Mouse (Mus musculus) liver, adult 2 months (tissue): ENCODE data around the gene Rpa3. TPM values are rescaled to one million over a fixed set of nuclear protein-coding genes. Genes with fewer than 3 reads are reported as not detected.

Experiments used
- DNase-seq: peaks from one replicate; pipeline ENCODE4 v3.0.0-alpha.2; 2011; ENCODE audit warnings: low read depth, low spot score; ENCODE audit errors: extremely low read depth
- H3K27ac ChIP-seq: fragments of 200-500 bp; replicated peaks from 2 replicates; pipeline ENCODE4 v1.5.1; 2012; ENCODE audit warnings: low read depth, mild to moderate bottlenecking, control low read depth, inconsistent platforms, low read length; ENCODE audit not compliant: insufficient read depth
- H3K27me3 ChIP-seq: fragments of 200-500 bp; 2 replicates; pipeline ENCODE4 v1.6.1; 2012; ENCODE audit warnings: mild to moderate bottlenecking, moderate library complexity, low read length, inconsistent platforms; ENCODE audit not compliant: control insufficient read depth, insufficient read depth
- H3K36me3 ChIP-seq: fragments of 200-500 bp; 2 replicates; pipeline ENCODE4 v1.6.1; 2012; ENCODE audit warnings: low read length, inconsistent platforms; ENCODE audit not compliant: control insufficient read depth, insufficient read depth
- H3K4me1 ChIP-seq: fragments of 200-500 bp; 2 replicates; pipeline ENCODE4 v1.6.1; 2011; ENCODE audit warnings: low read length; ENCODE audit not compliant: control insufficient read depth, insufficient read depth
- H3K4me3 ChIP-seq: fragments of 200-500 bp; 2 replicates; pipeline ENCODE4 v1.5.1; 2011; ENCODE audit warnings: low read depth, mild to moderate bottlenecking, control low read depth, low read length, moderate library complexity; ENCODE audit not compliant: insufficient read depth
- H3K79me2 ChIP-seq: fragments of 200-500 bp; 2 replicates; pipeline ENCODE4 v1.6.1; 2012; ENCODE audit warnings: inconsistent platforms, mild to moderate bottlenecking, low read length, moderate library complexity; ENCODE audit not compliant: control insufficient read depth, insufficient read depth
- H3K9ac ChIP-seq: fragments of 200-500 bp; 2 replicates; pipeline ENCODE4 v1.6.1; 2012; ENCODE audit warnings: low read depth, mild to moderate bottlenecking, control low read depth, inconsistent platforms, low read length
- CTCF ChIP-seq: fragments of 200-500 bp; IDR thresholded peaks from 2 replicates; pipeline ENCODE4 v1.5.1; 2011; ENCODE audit warnings: low read depth, low read length, control low read depth
- POLR2A ChIP-seq: fragments of 200-500 bp; IDR thresholded peaks from 2 replicates; pipeline ENCODE4 v1.6.1; 2011; ENCODE audit warnings: low read length, control low read depth; ENCODE audit not compliant: insufficient read depth; ENCODE audit errors: extremely low read depth
- WGBS: fragments of 180-500 bp; shearing (Covaris S2); methylation state at CpG from one replicate; pipeline ENCODE4 v1.1.7; 2018; 5-methylcytosine and 5-hydroxymethylcytosine counted together
- polyA plus RNA-seq: library from polyadenylated mRNA; depleted of rRNA; stranded (reverse); fragments of >200 nt; gene quantifications from 2 replicates; pipeline ENCODE4 v1.2.3, GENCODE M21; 2012; rRNA removed
- total RNA-seq: library from RNA; depleted of rRNA; stranded (reverse); fragments of >200 nt; gene quantifications from 2 replicates; pipeline ENCODE4 v1.2.3, GENCODE M21; 2014; rRNA removed

Rpa3 gene
- total and polyA plus RNA-seq, 2 experiments: 1.6 to 17.1 TPM

DNA sequence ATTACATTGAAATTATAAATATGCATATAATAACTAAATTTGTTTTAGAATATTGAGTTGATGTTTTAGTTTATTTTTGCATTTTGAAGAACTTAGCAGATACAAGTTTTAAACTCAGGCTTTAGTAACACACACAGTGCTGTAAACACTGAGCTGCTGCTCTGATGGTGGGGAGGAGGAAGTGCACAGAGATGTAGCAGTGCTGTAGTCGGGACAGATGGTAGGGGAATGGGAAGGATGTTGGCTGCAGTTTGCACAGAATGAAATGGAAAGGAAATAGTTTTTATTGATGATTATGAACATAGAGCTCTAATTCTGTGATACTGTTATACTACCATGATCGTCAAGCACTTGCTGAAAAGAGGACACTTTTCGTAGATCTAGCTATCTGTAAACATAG lies 31.9 kb downstream of the Rpa3 start:
- Histone ChIP-seq H3K27me3 (no peaks in the 10 kb centered on the region), H3K36me3 (peaks cover 32% of the 10 kb centered on the region), H3K9ac (no peak overlapping the region), H3K27ac (no peak overlapping the region), H3K79me2 (no peaks in the 10 kb centered on the region), H3K4me1 (no peaks in the 10 kb centered on the region), H3K4me3 (no peak overlapping the region)
- no peak for TF ChIP-seq CTCF
- no peak for TF ChIP-seq POLR2A
- 84% methylated on average over 3 of the region's 3 CpGs for WGBS
- no peak for DNase-seq

GRCm38 (mm10) chr6:8210661-8211060 lies 48.3 kb downstream of the Rpa3 start:
- Histone ChIP-seq H3K4me1 (peaks cover 3% of the 10 kb centered on the region; the same call in 1 of the 2 replicates), H3K9ac (no peak overlapping the region), H3K27me3 (no peaks in the 10 kb centered on the region), H3K79me2 (peaks cover 4% of the 10 kb centered on the region; the same call in 1 of the 2 replicates), H3K4me3 (no peak overlapping the region), H3K27ac (no peak overlapping the region), H3K36me3 (peaks cover 10% of the 10 kb centered on the region)
- no peak for DNase-seq
- WGBS: 94% methylated on average over 3 of the region's 3 CpGs
- no peak for TF ChIP-seq POLR2A
- no peak for TF ChIP-seq CTCF

- Histone ChIP-seq H3K79me2 (peaks cover 4% of the 10 kb centered on the region; the same call in 1 of the 2 replicates), H3K4me1 (peaks cover 3% of the 10 kb centered on the region; the same call in 1 of the 2 replicates), H3K27me3 (no peaks in the 10 kb centered on the region), H3K36me3 (peaks cover 1% of the 10 kb centered on the region; the same call in 1 of the 2 replicates), H3K27ac (no peak overlapping the region), H3K4me3 (peak overlapping the region; percentile 91), H3K9ac (peak overlapping the region; percentile 96)
- WGBS: 11% methylated on average over 10 of the region's 10 CpGs
- no peak for TF ChIP-seq POLR2A
- no peak for TF ChIP-seq CTCF
- DNase-seq: no peak
Measured at GRCm38 (mm10) chr6:8209866-8210186, 49.1 kb downstream of the Rpa3 start.

DNA sequence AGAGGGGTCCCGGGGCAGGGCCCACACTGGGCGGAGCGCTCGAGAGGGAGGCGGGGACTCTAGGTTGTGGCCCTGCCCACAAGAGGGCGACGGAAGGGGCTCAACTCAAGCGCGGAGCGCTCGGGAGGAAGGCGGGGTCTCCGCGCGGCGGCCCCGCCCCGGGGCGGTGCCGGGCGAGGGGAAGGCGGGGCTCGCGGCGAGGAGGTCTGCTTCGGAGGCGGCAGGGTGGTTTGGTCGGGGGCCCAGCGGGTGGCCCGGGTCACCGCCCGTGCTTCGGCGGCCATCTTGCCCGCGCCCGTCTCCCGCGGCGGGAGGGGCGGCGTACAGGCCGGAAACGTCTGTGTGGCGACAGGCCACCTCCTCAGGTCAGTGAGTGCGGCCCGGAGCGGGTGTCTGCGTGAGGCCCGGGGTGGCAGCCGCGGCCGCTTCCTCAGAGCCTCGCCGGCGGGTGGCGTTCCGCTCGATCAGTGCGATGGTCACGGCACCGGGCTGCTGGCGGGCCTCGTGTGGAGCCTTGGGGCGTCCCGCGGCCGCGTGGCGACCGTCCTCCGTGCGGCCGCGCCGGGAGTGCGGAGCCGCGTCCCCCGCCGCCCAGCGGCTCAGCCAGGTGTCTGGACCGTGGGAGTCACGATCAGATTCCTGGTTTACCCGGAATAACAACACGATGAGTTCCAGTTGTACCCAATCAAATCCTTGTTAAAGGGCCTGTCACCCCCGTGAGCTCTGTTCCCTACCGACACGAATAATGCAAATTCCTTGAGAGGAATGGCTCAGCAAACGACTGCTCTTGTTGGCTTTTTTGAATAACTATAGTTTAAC lies 49.7 kb downstream of the Rpa3 start, which contains the start of gene Mios:
Gene Mios, plus strand, starts transcription at position 176 of the 819 bp plus-strand sequence.
- H3K27ac ChIP-seq: peak within 1 kb of the TSS; percentile 79
- H3K4me3 ChIP-seq: peak within 1 kb of the TSS; percentile 91
- peaks cover 1% of the 10 kb centered on the region; the same call in 1 of the 2 replicates for H3K36me3 ChIP-seq
- TF ChIP-seq POLR2A (peak; percentile 58; the same call in 1 of the 2 replicates), CTCF (peak; percentile 31)
- WGBS: under 1% methylated on average over 81 of the region's 90 CpGs
- peaks cover 3% of the 10 kb centered on the region; the same call in 1 of the 2 replicates for H3K4me1 ChIP-seq
- H3K9ac ChIP-seq: peak within 1 kb of the TSS; percentile 96
- peaks cover 4% of the 10 kb centered on the region; the same call in 1 of the 2 replicates for H3K79me2 ChIP-seq
- no peaks in the 10 kb centered on the region for H3K27me3 ChIP-seq
- DNase-seq: peak; percentile 80

Other genes starting within 250 kb of the Rpa3 start
- gene Col28a1, start 66.6 kb downstream of the Rpa3 start, total RNA-seq: under 0.01 and 0.07 TPM in 2 replicates
- not detected in 2 replicates for gene Col28a1, start 66.6 kb downstream of the Rpa3 start, polyA plus RNA-seq
- gene Mios, start 50.0 kb downstream of the Rpa3 start, total RNA-seq: 9.3 and 10.0 TPM in 2 replicates
- 1.1 and 1.8 TPM in 2 replicates for gene Mios, start 50.0 kb downstream of the Rpa3 start, polyA plus RNA-seq
- 17.0 and 17.3 TPM in 2 replicates for gene Umad1, start 115 bp upstream of the Rpa3 start, total RNA-seq
- gene Umad1, start 115 bp upstream of the Rpa3 start, polyA plus RNA-seq: 12.1 and 15.0 TPM in 2 replicates
- 2.0 and 2.8 TPM in 2 replicates for gene Gm45062, start 277 bp upstream of the Rpa3 start, total RNA-seq
- 0.70 TPM in 1 of 2 replicates, not detected in the other for gene Gm45062, start 277 bp upstream of the Rpa3 start, polyA plus RNA-seq